Comparison of ENCODE assay signal across 10 mouse cellular contexts in the genomic region with DNA sequence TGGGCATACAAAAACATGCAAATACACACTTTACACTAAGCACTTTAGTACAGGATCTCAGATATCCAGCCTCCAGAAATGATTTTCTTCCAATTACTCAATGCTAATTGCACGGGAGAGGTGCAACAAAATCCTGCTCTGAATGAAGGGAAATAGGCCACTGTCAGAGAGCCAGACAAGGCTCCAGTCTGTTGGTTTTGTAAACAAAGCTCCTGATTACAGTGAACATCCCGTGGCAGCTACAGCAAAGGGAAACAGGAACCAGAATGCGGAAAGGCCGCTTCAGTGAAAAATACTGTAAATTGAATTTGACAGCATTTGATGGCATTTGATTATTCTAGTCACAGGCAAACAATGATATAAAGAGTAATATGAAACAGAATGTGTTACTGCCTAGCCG.
DNase-seq lines count a peak whose midpoint lies in the region; ATAC-seq and TF ChIP-seq lines count a peak whose summit lies in the region.
"Had no signal": no experiment of that assay in that cellular context is flagged by ENCODE, and none has a peak within 500 bp of the region (broad histone marks: within the 10 kb centered on the region; RNA-seq: fewer than 3 reads in every experiment).

No protein-coding gene starts in this region.

- intact Hi-C loops in left cerebral cortex, adult 2 months (cut with DNase I): no loop called here

- no peak for TF ChIP-seq CTCF in heart, postnatal 0 days (IDR thresholded peaks at IDR 0.05; ENCODE audit: low read depth)
- TF ChIP-seq CTCF in left cerebral cortex, adult 2 months (IDR thresholded peaks at IDR 0.05): no peak

- no peaks in the 10 kb centered on the region for H3K36me3 ChIP-seq in heart, postnatal 0 days (replicated peaks; ENCODE audit: control insufficient read depth, insufficient read depth, low read length)
- no peaks in the 10 kb centered on the region for H3K36me3 ChIP-seq in midbrain, embryonic 14.5 days (ENCODE audit: control insufficient read depth, insufficient read depth, low read length)
- H3K36me3 ChIP-seq in midbrain, embryonic 10.5 days: no peaks in the 10 kb centered on the region
- H3K36me3 ChIP-seq in lung, embryonic 15.5 days: no peaks in the 10 kb centered on the region
- no peaks in the 10 kb centered on the region for H3K36me3 ChIP-seq in stomach, embryonic 16.5 days (ENCODE audit: control insufficient read depth, insufficient read depth, low read length)
- H3K36me3 ChIP-seq: limb, embryonic 12.5 days had no signal

- DNase-seq in heart, postnatal 0 days (ENCODE audit: low spot score): peak; percentile 21
- no peak for DNase-seq in heart, adult 18-20 months
- DNase-seq in midbrain, embryonic 14.5 days: peak; percentile 49
- no peak for DNase-seq in midbrain, embryonic 10.5 days (ENCODE audit: low spot score)
- DNase-seq in left cerebral cortex, adult 2 months (ENCODE audit: extremely low spot score in 1 of 2, low spot score in 2 of 2): no peak
- DNase-seq: gastrocnemius, postnatal 10 days had no signal

- WGBS in heart, postnatal 0 days: 54% methylated on average over 5 of the region's 5 CpGs
- 55% methylated on average over 5 of the region's 5 CpGs for WGBS in midbrain, embryonic 14.5 days
- 78% methylated on average over 5 of the region's 5 CpGs for WGBS in midbrain, embryonic 10.5 days
- 20% methylated on average over 5 of the region's 5 CpGs for WGBS in lung, embryonic 15.5 days
- WGBS in stomach, embryonic 16.5 days: 33% methylated on average over 5 of the region's 5 CpGs

- H3K4me3 ChIP-seq in heart, postnatal 0 days (ENCODE audit: low read depth, low read length): 0 out of 2 replicates have a peak overlapping the region, but pooled peaks have one; percentile 5
- H3K4me3 ChIP-seq in midbrain, embryonic 14.5 days (replicated peaks; ENCODE audit: low read depth, low read length): no peak overlapping the region
- H3K4me3 ChIP-seq in midbrain, embryonic 10.5 days: no peak overlapping the region
- H3K4me3 ChIP-seq in lung, embryonic 15.5 days: no peak overlapping the region
- no peak overlapping the region for H3K4me3 ChIP-seq in stomach, embryonic 16.5 days (replicated peaks; ENCODE audit: low read length)
- no peak overlapping the region for H3K4me3 ChIP-seq in left cerebral cortex, adult 2 months
- H3K4me3 ChIP-seq: limb, embryonic 12.5 days had no signal

- no peak overlapping the region for H3K9ac ChIP-seq in heart, postnatal 0 days (replicated peaks; ENCODE audit: low read depth, low read length)
- H3K9ac ChIP-seq in midbrain, embryonic 14.5 days (replicated peaks; ENCODE audit: low read length): no peak overlapping the region
- H3K9ac ChIP-seq in lung, embryonic 15.5 days: no peak overlapping the region
- no peak overlapping the region for H3K9ac ChIP-seq in stomach, embryonic 16.5 days (ENCODE audit: low read length)
- H3K9ac ChIP-seq: hindbrain, embryonic 14.5 days; limb, embryonic 12.5 days had no signal

- no peaks in the 10 kb centered on the region for H3K27me3 ChIP-seq in heart, postnatal 0 days (ENCODE audit: control insufficient read depth, insufficient read depth, low read length)
- no peaks in the 10 kb centered on the region for H3K27me3 ChIP-seq in midbrain, embryonic 14.5 days (ENCODE audit: control insufficient read depth, insufficient read depth, low read length)
- H3K27me3 ChIP-seq in midbrain, embryonic 10.5 days (ENCODE audit: low read depth, poor library complexity, severe bottlenecking): no peaks in the 10 kb centered on the region
- H3K27me3 ChIP-seq in lung, embryonic 15.5 days: no peaks in the 10 kb centered on the region
- no peaks in the 10 kb centered on the region for H3K27me3 ChIP-seq in stomach, embryonic 16.5 days (ENCODE audit: control insufficient read depth, insufficient read depth, low read length)

- no peak for ATAC-seq in heart, postnatal 0 days (ENCODE audit: insufficient read depth, low read depth)
- ATAC-seq in midbrain, embryonic 14.5 days (ENCODE audit: low FRiP score, low TSS enrichment): no peak
- ATAC-seq in lung, embryonic 15.5 days (ENCODE audit: borderline replicate concordance, extremely low read depth, low FRiP score, low TSS enrichment): no peak
- no peak for ATAC-seq in stomach, embryonic 16.5 days (ENCODE audit: insufficient read depth, low FRiP score)

- peak overlapping the region; percentile 48 for H3K4me2 ChIP-seq in heart, postnatal 0 days (ENCODE audit: low read depth, low read length)
- no peak overlapping the region for H3K4me2 ChIP-seq in midbrain, embryonic 14.5 days (ENCODE audit: low read length)
- H3K4me2 ChIP-seq in lung, embryonic 15.5 days: peak overlapping the region; percentile 33
- 0 out of 2 replicates have a peak overlapping the region, but pooled peaks have one; percentile 6 for H3K4me2 ChIP-seq in stomach, embryonic 16.5 days (ENCODE audit: low read depth, low read length)
- H3K4me2 ChIP-seq: hindbrain, embryonic 14.5 days; limb, embryonic 12.5 days had no signal

- TF ChIP-seq EP300 in heart, postnatal 0 days (IDR thresholded peaks at IDR 0.05; ENCODE audit: low read depth): no peak

- H3K27ac ChIP-seq in heart, postnatal 0 days (ENCODE audit: low read depth): no peak overlapping the region
- H3K27ac ChIP-seq in midbrain, embryonic 14.5 days (replicated peaks; ENCODE audit: low read depth, low read length): peak overlapping the region; percentile 55; the same call in 1 of the 2 replicates
- H3K27ac ChIP-seq in midbrain, embryonic 10.5 days (replicated peaks): no peak overlapping the region
- no peak overlapping the region for H3K27ac ChIP-seq in lung, embryonic 15.5 days
- H3K27ac ChIP-seq in stomach, embryonic 16.5 days (ENCODE audit: low read length): no peak overlapping the region
- no peak overlapping the region for H3K27ac ChIP-seq in left cerebral cortex, adult 2 months
- H3K27ac ChIP-seq: hindbrain, embryonic 14.5 days; limb, embryonic 12.5 days had no signal

- H3K4me1 ChIP-seq in heart, postnatal 0 days (ENCODE audit: control insufficient read depth, insufficient read depth): no peaks in the 10 kb centered on the region
- 0 out of 2 replicates have a peak, but pooled peaks cover 3% of the 10 kb centered on the region for H3K4me1 ChIP-seq in midbrain, embryonic 14.5 days (ENCODE audit: control insufficient read depth, insufficient read depth, low read length)
- no peaks in the 10 kb centered on the region for H3K4me1 ChIP-seq in midbrain, embryonic 10.5 days
- peaks cover 10% of the 10 kb centered on the region; the same call in 1 of the 2 replicates for H3K4me1 ChIP-seq in lung, embryonic 15.5 days
- 0 out of 2 replicates have a peak, but pooled peaks cover 3% of the 10 kb centered on the region for H3K4me1 ChIP-seq in stomach, embryonic 16.5 days (ENCODE audit: control insufficient read depth, insufficient read depth, low read length)

- no peaks in the 10 kb centered on the region for H3K9me3 ChIP-seq in heart, postnatal 0 days (replicated peaks; ENCODE audit: control insufficient read depth, low read length)
- no peaks in the 10 kb centered on the region for H3K9me3 ChIP-seq in midbrain, embryonic 14.5 days (ENCODE audit: control insufficient read depth, low read length)
- H3K9me3 ChIP-seq in midbrain, embryonic 10.5 days (replicated peaks): no peaks in the 10 kb centered on the region
- no peaks in the 10 kb centered on the region for H3K9me3 ChIP-seq in lung, embryonic 15.5 days
- no peaks in the 10 kb centered on the region for H3K9me3 ChIP-seq in stomach, embryonic 16.5 days (replicated peaks; ENCODE audit: control insufficient read depth, low read length)
- H3K9me3 ChIP-seq: limb, embryonic 12.5 days had no signal

Comparison
In these comparisons a context has a peak if more than half of its experiments do, and no peak if none do; other contexts are left out.
1. DNase-seq: peak in heart, postnatal 0 days (single experiment) and midbrain, embryonic 14.5 days (single experiment); none in heart, adult 18-20 months (0 of 2), midbrain, embryonic 10.5 days (single experiment) and left cerebral cortex, adult 2 months (0 of 2).